Mouse (Mus musculus) embryonic fibroblast, embryonic 13.5 days (primary cell): Measurements from ENCODE around the gene Tmigd1. TPM values are rescaled to one million over a fixed set of nuclear protein-coding genes. Genes with fewer than 3 reads are reported as not detected.

ENCODE experiments used
- H3K27ac ChIP-seq: 2 replicates; pipeline ENCODE4 v1.5.1; 2012; ENCODE audit warnings: low read length, control low read depth, inconsistent platforms; ENCODE audit not compliant: insufficient read depth
- H3K4me1 ChIP-seq: 2 replicates; pipeline ENCODE4 v1.6.1; 2011; ENCODE audit warnings: low read length; ENCODE audit not compliant: control insufficient read depth, insufficient read depth
- H3K4me3 ChIP-seq: 2 replicates; pipeline ENCODE4 v1.5.1; 2011; ENCODE audit warnings: mild to moderate bottlenecking, control low read depth, low read length; ENCODE audit not compliant: insufficient read depth
- CTCF ChIP-seq: IDR thresholded peaks from 2 replicates; pipeline ENCODE4 v1.5.1; 2011; ENCODE audit warnings: mild to moderate bottlenecking, control low read depth, low read length, moderate library complexity, borderline replicate concordance; ENCODE audit not compliant: insufficient read depth
- POLR2A ChIP-seq: IDR thresholded peaks from 2 replicates; pipeline ENCODE4 v1.6.1; 2011; ENCODE audit warnings: low read depth, mild to moderate bottlenecking, control low read depth, low read length, moderate library complexity
- polyA plus RNA-seq: library from polyadenylated mRNA; stranded (reverse); fragments of >200 nt; gene quantifications from 2 replicates; pipeline ENCODE4 v1.2.4, GENCODE M21; 2011; ENCODE audit warnings: low read depth; ENCODE audit not compliant: missing spikeins, insufficient read length

Tmigd1 gene
- polyA plus RNA-seq, 1 experiment = not detected

DNA sequence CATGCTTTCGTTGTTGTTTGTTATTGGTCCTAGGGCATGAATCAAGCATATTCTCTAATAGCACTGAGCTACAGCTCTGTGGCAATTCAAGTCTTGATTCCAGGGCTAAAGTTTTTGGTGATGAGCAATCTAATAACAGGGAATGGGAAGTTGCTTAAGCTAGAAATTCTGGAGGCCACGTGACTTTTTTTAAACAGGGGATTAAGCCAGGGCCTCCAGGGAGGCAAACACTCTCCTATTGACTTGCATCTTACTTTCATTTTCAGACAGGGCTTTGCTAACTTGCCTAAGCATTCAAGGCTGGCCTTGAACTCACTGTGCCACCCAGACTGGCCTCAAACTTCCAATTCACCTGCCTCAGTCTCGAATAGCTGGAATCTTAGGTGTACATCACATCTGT, 4.1 kb upstream of the Tmigd1 start:
- TF ChIP-seq POLR2A (no peak), CTCF (no peak)
- H3K27ac ChIP-seq = peak overlapping the region; percentile 2; the same call in 1 of the 2 replicates
- H3K4me3 ChIP-seq = no peak overlapping the region
- H3K4me1 ChIP-seq = peaks cover 7% of the 10 kb centered on the region

DNA sequence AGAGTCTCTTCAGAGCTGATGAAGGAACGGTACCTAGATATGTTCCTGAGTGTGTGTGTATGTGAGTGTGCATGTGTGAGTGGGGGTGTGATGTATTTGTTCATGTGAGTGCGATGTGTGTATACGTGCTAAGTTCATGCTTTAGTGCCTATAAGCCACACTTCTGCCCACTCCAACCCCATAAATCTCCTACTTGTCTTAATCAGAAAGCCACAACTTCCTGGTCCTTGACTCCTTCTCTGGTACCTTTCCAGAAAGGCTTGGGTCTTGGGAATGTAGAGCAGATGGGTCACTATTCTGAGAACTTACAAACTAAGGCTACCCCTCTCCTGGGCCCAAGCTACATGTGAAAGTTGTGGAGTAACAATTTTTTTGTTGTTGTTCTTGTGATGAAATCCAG, 3.2 kb upstream of the Tmigd1 start:
- no peak overlapping the region for H3K27ac ChIP-seq
- no peak for TF ChIP-seq CTCF
- TF ChIP-seq POLR2A = no peak
- no peak overlapping the region for H3K4me3 ChIP-seq
- H3K4me1 ChIP-seq = peaks cover 7% of the 10 kb centered on the region

DNA sequence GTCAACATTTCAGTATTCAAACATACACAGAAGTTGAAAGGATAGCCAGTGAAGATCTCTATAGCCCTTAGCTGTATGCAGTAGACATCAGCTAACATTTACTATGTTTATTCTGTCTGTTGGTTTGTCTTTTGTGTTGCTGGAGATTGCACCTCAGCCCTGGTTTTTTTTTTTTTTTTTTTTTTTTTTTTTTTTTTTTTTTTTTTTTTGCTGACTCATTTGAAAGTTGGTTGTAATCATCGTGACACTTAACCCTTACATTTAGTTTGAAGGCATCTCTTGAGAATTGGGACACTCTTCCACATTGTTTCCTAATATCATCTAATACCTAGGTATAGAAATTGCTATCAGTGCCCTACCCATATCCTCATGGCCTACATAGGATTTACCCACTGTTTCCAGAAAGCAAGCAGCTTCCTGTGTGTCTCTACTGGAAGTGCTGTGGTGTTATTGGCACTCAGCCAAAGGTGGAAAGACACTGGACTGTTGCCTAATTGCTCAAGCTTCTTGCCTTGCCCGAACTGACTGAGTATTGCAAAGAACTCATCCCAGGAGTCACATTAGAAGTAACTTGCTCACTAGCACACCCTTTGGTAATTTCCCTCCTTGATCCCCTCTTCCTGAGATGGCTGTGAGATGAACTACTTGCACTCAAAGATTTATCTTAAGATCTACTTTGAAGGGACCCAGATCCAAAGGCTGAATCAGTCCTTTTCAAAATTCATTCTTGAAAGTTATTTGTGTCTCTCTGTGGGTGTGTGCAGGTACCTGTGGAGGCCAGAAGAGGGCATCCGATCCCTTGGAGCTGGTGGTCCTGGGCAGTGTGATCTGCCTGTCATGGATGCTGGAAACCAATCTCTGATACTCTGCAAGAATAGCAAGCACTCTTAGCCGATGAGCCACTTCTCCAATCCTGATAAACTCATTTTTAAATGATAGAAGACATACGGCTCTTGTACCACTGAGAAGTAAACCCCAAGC, 1.9 kb upstream of the Tmigd1 start:
- TF ChIP-seq POLR2A (no peak), CTCF (peak; percentile 50; the same call in 1 of the 2 replicates)
- H3K4me1 ChIP-seq = peaks cover 7% of the 10 kb centered on the region
- no peak overlapping the region for H3K27ac ChIP-seq
- H3K4me3 ChIP-seq = no peak overlapping the region

- H3K4me3 ChIP-seq = no peak overlapping the region
- H3K27ac ChIP-seq = no peak overlapping the region
- no peaks in the 10 kb centered on the region for H3K4me1 ChIP-seq
- TF ChIP-seq CTCF = no peak
Measured at GRCm38 (mm10) chr11:76904340-76904739, 2.4 kb downstream of the Tmigd1 start.

DNA sequence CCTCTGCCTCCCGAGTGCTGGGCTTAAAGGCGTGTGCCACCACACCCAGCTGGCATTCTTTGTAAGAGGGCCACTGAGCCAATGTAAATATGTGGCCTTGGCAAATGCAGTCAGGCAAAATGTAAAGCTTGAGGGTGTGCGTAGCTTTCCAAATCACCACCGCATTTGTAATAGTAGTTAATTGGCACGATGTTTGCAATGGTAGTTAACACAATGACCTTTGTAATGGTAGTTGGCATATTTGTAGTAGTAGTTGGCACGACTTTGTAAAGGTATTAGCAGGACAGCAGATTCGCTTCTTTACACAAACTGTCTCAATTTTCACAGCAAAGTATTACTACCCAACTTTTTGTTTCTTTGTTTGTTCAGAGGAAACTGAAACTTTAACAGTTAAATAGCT, 6.7 kb downstream of the Tmigd1 start:
- Histone ChIP-seq H3K27ac (no peak overlapping the region), H3K4me3 (no peak overlapping the region), H3K4me1 (peaks cover 8% of the 10 kb centered on the region)
- TF ChIP-seq POLR2A = no peak
- TF ChIP-seq CTCF = no peak

DNA sequence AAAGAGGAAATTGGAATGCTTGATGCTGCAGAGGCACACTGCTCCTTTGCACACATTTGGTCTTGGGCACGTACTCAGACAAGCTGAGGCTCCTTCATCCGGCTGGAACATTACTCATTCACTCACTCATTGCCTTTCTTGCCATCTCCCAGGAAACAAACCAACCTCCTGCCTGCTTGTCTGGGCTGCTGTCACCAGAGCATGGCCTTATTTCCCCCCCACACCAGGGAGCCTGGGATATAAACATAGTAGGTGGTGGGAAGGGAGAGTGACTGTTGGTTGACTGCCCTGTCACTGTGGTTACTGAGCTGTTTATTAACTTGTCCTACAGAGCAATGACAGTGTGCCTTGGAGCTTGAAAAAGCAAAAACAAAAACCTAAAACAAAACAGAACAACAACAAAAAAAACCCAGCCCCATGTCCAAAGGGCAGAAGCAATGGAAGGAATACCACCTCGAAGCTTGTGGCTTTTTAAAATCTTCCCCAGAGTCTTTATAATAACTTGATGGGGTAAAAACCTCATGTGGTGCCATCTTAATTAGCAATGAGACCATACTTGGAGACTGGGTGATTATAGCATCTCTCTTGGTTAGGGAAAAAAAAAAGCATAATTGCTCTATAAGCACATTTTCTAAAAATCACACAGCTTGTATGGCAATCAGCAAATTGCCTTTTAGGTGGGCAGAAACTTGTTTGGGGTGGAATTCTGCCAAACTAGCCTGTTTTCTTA, 9.5 kb downstream of the Tmigd1 start:
- Histone ChIP-seq H3K27ac (no peak overlapping the region), H3K4me1 (peaks cover 8% of the 10 kb centered on the region), H3K4me3 (no peak overlapping the region)
- TF ChIP-seq CTCF (no peak), POLR2A (no peak)

DNA sequence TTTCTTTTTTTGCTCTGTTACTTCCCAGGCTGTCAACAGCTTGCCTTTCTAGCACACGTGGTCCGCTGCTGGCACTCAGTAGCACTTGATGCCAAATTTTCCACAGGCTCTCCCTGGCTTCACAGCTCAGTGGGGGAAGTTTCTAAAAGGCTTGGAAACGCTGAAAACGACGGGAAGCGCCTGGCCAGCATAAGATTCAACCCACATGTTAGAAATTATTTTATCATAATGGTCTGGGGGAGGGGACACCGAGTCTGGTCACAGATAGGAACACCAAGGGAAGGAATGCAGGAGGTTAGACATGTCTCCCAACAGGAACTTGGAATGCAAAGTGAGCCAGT, 10.1 kb downstream of the Tmigd1 start:
- TF ChIP-seq POLR2A (no peak), CTCF (no peak)
- H3K27ac ChIP-seq = no peak overlapping the region

DNA sequence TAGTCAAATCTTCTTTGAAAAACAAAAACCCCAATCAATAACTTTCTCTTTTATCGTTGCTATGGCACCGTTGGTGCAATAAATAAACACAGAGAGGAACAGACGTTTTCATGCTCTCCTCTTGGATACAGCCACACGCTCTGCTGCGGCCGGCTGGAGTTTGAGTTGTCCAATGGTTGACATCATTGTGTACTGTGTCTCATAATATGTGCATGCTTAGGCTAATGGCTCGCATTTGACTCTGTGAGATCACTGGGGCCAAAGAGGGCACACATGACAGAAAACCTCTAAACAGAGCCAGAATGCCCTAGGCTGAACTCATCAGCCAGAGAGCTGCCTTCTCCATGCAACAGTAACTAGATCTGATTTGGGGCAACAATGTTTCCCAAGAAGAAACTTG, 12.4 kb downstream of the Tmigd1 start:
- Histone ChIP-seq H3K27ac (no peak overlapping the region), H3K4me3 (no peak overlapping the region), H3K4me1 (peaks cover 8% of the 10 kb centered on the region)
- TF ChIP-seq CTCF (no peak), POLR2A (no peak)

More for the DNA sequence above, 10.1 kb downstream of the Tmigd1 start:
- Histone ChIP-seq H3K4me3 (no peak overlapping the region), H3K4me1 (peaks cover 8% of the 10 kb centered on the region)

- peak overlapping the region; percentile 37; the same call in 1 of the 2 replicates for H3K27ac ChIP-seq
- TF ChIP-seq POLR2A = no peak
- TF ChIP-seq CTCF = no peak
- H3K4me3 ChIP-seq = no peak overlapping the region
- H3K4me1 ChIP-seq = peaks cover 4% of the 10 kb centered on the region
Measured at GRCm38 (mm10) chr11:76916539-76917229, 14.7 kb downstream of the Tmigd1 start.

GRCm38 (mm10) chr11:76917230-76917548, 15.2 kb downstream of the Tmigd1 start:
- H3K4me3 ChIP-seq = no peak overlapping the region
- H3K27ac ChIP-seq = peak overlapping the region; percentile 37; the same call in 1 of the 2 replicates
- peaks cover 1% of the 10 kb centered on the region for H3K4me1 ChIP-seq
- TF ChIP-seq POLR2A (no peak), CTCF (no peak)
